Mouse (Mus musculus) Patski (cell line): ENCODE measurements around the gene Frmd6. TPM values are rescaled to one million over a fixed set of nuclear protein-coding genes. Genes with fewer than 3 reads are reported as not detected.

ENCODE experiments used
- ATAC-seq: fragments of 100-300 bp; one replicate; pipeline ENCODE4 v1.8.0; 2021
- CTCF ChIA-PET: fragments of 350-600 bp; sonication (Branson Sonifier 250); formaldehyde crosslinking; loops from one replicate; lab custom pipeline; 2022; ENCODE audit warnings: inconsistent platforms; lab: Charles Lee
- POLR2A ChIA-PET: fragments of 350-600 bp; sonication (Branson Sonifier 250); formaldehyde crosslinking; loops from one replicate; lab custom pipeline; 2022; ENCODE audit warnings: antibody characterized with exemption, inconsistent platforms; lab: Charles Lee
- DNase-seq: peaks from one replicate; pipeline ENCODE4 v3.0.0-alpha.2; 2011; ENCODE audit warnings: low read depth, low spot score
- H3K27me3 ChIP-seq: fragments of 371-371 bp; one replicate; pipeline ENCODE4 v1.5.1; 2021
- CTCF ChIP-seq: fragments of 100-300 bp; IDR thresholded peaks from one replicate; pipeline ENCODE4 v1.5.1; 2021
- in situ Hi-C: fragments of 300-500 bp; cut with MboI; formaldehyde crosslinking; loops from 3 replicates; pipeline ENCODE4 v1.11.1; 2018; ENCODE audit warnings: low pct_unique_long_range_greater_than_20kb, mixed read lengths
- polyA plus RNA-seq: library from polyadenylated mRNA; unstranded; gene quantifications from one replicate; pipeline ENCODE4 v1.2.3, GENCODE M21; 2021

Frmd6 gene
- polyA plus RNA-seq, 1 experiment from 2014 or later = 79.3 TPM

GRCm38 (mm10) chr12:70913429-70913828 lies 88.1 kb downstream of the Frmd6 start:
- no peak for DNase-seq
- POLR2A ChIA-PET = no interaction called here
- CTCF ChIA-PET = interaction anchor here (0.8 to 1.5 kb wide), 3 partner anchors 417 to 418 kb away, joined by 3 to 6 read pairs (median 5); no protein-coding TSS in a partner anchor
- peak; percentile 87 for TF ChIP-seq CTCF
- no peaks in the 10 kb centered on the region for H3K27me3 ChIP-seq
- in situ Hi-C loops = loop anchor here (5.0 to 10.0 kb wide), 2 partner anchors 149 to 416 kb away; no protein-coding TSS in a partner anchor
- ATAC-seq = no peak

DNA sequence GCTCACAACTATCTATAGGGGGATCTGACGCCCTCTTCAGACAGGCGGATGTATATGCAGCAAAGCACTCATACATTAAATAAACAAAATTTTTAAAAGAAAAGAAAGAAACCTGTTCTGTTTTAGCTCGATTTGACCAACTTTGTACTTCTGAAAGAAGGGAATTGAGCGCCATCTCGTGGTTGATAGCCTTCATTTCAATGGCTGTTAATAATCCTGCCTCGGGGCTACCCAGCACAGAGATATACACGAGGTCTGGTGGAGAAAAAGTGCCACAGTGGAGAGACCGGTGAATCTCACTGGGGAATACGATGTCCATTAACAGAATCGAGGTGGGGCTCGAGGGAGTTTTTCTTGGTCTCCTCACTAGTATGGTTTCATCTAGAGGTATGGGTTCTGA lies 89.1 kb downstream of the Frmd6 start:
- ATAC-seq (no peak), DNase-seq (no peak)
- no peaks in the 10 kb centered on the region for H3K27me3 ChIP-seq
- ChIA-PET CTCF (interaction anchor here (0.8 to 1.5 kb wide), 2 partner anchors 418 to 419 kb away, joined by 5 to 6 read pairs; no protein-coding TSS in a partner anchor), POLR2A (interaction anchor here (0.6 to 0.7 kb wide), 3 partner anchors 31 to 404 kb away, joined by 3 read pairs; no protein-coding TSS in a partner anchor)
- in situ Hi-C loops = loop anchor here (5.0 to 10.0 kb wide), 2 partner anchors 150 to 417 kb away; no protein-coding TSS in a partner anchor
- TF ChIP-seq CTCF = peak; percentile 62

GRCm38 (mm10) chr12:70929781-70930180 lies 104.5 kb downstream of the Frmd6 start:
- no peak for TF ChIP-seq CTCF
- POLR2A ChIA-PET = no interaction called here
- ATAC-seq = no peak
- in situ Hi-C loops = loop anchor here (25.0 kb wide), 2 partner anchors 692 to 992 kb away; partner anchors contain the start of gene Pygl
- CTCF ChIA-PET = no interaction called here
- no peak for DNase-seq
- peaks cover 27% of the 10 kb centered on the region for H3K27me3 ChIP-seq

DNA sequence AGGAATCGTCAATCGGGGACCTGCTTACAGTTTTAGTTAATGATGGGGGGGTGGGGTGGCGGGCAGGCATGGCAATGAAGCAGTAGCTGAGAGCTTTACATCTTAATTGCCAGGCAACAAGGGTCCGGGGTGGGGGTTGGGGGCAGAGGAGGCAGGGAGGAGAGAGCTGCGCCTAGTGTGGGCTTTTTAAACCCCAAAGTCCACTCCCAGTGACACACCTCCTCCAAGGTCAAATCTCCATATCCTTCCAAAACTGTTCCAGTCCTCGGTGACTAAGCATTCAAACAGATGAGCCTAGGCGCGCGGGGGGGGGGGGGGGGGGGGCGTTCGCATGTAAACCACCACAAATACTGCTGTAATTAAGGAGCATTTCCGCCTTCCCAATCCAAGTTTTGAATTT lies 111.8 kb downstream of the Frmd6 start:
- ATAC-seq (peak; percentile 1), DNase-seq (no peak)
- H3K27me3 ChIP-seq = peaks cover 1% of the 10 kb centered on the region
- CTCF ChIA-PET = no interaction called here
- no peak for TF ChIP-seq CTCF
- POLR2A ChIA-PET = no interaction called here
- in situ Hi-C loops = loop anchor here (25.0 kb wide), 2 partner anchors 700 to 1000 kb away; partner anchors contain the start of gene Pygl

GRCm38 (mm10) chr12:70937571-70938384 lies 112.5 kb downstream of the Frmd6 start, which contains the start of gene Actr10:
Gene Actr10 (plus strand): TSS chr12:70937857.
- ChIA-PET CTCF (no interaction called here), POLR2A (no interaction called here)
- no peaks in the 10 kb centered on the region for H3K27me3 ChIP-seq
- no peak for DNase-seq
- ATAC-seq = peak; percentile 69
- TF ChIP-seq CTCF = no peak
- in situ Hi-C loops = loop anchor here (25.0 kb wide), 2 partner anchors 700 to 1000 kb away; partner anchors contain the start of gene Pygl

- ChIA-PET POLR2A (interaction anchor here (0.5 kb wide), 1 partner anchor 486 kb away, joined by 5 read pairs; no protein-coding TSS in a partner anchor), CTCF (no interaction called here)
- H3K27me3 ChIP-seq = no peaks in the 10 kb centered on the region
- in situ Hi-C loops = loop anchor here (25.0 kb wide), 2 partner anchors 704 to 1004 kb away; partner anchors contain the start of gene Pygl
- TF ChIP-seq CTCF = no peak
- DNase-seq (no peak), ATAC-seq (no peak)
These were observed 115.5 kb downstream of the Frmd6 start for GRCm38 (mm10) chr12:70940806-70941205.

DNA sequence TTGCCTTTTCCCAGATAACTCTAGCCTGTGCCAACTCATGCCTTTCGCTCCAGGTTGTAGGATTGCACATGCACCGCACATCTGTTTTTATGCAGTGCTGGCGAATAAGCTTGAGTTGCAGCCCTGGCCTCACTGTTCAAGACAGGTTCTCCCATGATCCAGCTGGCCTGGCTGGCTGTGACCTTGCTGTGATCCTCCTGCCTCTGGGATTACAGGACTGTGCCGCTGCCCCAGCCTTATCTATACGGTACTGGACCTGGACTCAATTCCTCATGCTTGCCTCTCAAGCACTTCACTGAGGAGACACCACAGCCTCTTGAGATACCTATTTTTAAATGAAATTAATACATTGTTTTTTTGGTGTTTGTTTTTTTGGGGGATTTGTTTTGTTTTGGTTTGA lies 118.9 kb downstream of the Frmd6 start:
- in situ Hi-C loops = loop anchor here (25.0 kb wide), 2 partner anchors 707 to 1007 kb away; partner anchors contain the start of gene Pygl
- ChIA-PET POLR2A (no interaction called here), CTCF (interaction anchor here (1.4 kb wide), 1 partner anchor 8 kb away, joined by 6 read pairs; no protein-coding TSS in a partner anchor)
- ATAC-seq = no peak
- no peak for TF ChIP-seq CTCF
- no peaks in the 10 kb centered on the region for H3K27me3 ChIP-seq
- no peak for DNase-seq

- no peaks in the 10 kb centered on the region for H3K27me3 ChIP-seq
- no peak for TF ChIP-seq CTCF
- DNase-seq (no peak), ATAC-seq (no peak)
- in situ Hi-C loops = loop anchor here (25.0 kb wide), 2 partner anchors 709 to 1009 kb away; partner anchors contain the start of gene Pygl
- ChIA-PET POLR2A (interaction anchor here (0.5 to 1.0 kb wide), 2 partner anchors 19 to 28 kb away, joined by 3 to 4 read pairs; partner anchors contain the start of gene Psma3), CTCF (no interaction called here)
These were observed 121.4 kb downstream of the Frmd6 start for GRCm38 (mm10) chr12:70946585-70947256.

Other genes starting within 250 kb of the Frmd6 start
- gene Actr10, start 112.3 kb downstream of the Frmd6 start, polyA plus RNA-seq = 203 TPM
- gene Psma3, start 149.1 kb downstream of the Frmd6 start, polyA plus RNA-seq = 201 TPM
- 17.3 TPM for gene Arid4a, start 190.5 kb downstream of the Frmd6 start, polyA plus RNA-seq